Mouse (Mus musculus) A20 (cell line): ENCODE measurements around the gene Frk.
"Not testable (repeated sequence)": the region's sequence is repeated elsewhere in the genome, so short reads cannot be mapped to it uniquely, and the experiment has no call there.

Source experiments
- DNase-seq: peaks from one replicate; pipeline ENCODE4 v3.0.0-alpha.2; 2011; ENCODE audit warnings: low read depth, low spot score

Frk gene

DNA sequence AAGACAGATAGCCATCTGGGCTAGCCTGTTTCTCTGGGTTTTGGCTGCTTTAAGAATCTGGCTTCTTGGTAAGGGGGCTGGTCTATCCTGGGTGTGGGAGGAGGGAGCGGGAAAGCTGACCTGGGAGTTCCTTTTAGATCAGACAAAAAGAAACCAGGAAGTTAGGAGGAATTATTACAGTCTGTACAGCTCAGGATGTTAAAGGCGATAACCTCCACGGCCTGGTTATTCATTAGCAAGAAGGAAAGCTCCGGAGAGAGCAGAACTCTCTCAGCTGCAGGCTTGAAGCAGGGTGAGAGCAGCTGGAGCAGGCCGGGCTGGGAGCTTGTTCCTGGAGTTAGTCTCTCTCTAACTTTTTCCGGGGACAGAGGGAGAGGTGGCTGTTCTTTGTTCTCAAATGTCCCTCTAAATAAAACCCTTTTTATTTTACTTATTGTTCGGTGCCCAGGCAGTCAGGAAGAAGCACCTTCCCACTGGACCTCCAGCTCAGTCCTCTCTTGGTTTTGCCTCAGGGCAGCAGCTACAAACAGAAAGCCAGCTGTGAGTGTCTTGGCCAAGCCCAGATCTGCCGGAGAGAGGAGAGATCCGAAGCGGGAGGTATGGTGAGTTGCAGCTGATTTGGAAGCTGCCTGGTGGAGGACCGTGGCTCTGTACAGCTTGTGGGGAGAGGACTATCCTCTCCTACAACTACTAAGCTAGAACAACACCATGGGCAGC lies at the start of gene Frk:
Gene Frk, plus strand, starts transcription at position 103 of the 717 bp plus-strand sequence.
- DNase-seq: no peak

DNA sequence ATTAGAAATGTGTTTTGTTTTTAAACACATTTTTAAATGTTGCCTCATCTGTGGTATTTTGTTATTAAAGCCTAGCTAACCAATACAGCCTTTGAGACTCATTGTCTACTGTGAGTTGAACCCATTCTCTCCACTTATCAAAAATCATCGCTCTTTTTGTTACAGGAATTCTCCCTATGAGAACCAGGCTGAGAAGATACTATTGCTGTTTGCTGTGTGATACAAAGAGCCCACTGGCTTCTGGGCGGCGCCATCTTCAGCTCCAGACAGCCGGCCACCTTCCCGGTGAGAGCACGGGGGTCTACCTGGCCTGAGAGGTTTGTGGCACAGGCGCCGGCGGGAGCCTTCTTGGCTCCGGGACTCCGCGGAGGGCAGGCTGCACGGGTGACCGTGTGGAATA lies 49.0 kb upstream of the Frk start:
- DNase-seq: not testable (repeated sequence)

DNA sequence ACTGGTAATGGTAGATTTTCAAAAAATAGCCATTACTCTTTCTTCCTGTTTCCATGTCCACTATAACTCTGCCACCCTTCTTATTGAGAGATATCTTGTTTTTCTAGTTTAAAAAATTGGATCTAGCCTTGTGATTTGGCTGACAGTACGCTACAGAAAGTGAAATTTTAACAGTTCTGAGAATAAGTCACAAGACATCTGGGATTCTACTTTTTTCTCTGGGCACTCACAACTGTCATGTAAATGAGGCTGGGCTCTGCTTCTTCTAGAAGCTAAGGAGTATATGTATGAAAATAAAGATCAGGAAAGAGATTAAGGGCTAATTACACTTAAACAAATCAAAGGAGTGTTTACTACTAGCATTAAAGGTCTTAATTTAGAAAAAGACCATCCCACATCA lies 33.7 kb upstream of the Frk start:
- no peak for DNase-seq

DNA sequence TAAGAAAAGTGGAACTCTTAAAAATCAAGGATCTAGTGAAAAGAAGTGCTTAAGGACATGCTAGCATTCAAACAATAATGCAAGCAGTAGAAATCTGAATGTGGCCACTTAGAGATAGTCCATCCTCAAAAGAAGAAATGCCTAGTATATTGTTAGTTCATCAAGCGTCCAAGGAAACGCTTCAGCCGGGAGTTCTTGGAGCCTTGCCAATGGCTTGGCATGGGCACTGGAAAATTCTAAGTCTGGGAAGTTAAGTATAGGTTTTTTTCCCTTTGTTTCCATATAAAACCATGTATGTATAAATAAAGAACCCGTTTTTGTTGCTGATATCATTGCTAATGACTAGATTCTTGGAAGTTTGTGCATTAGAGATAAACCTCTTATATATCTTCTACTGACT lies 21.7 kb upstream of the Frk start:
- DNase-seq: no peak

DNA sequence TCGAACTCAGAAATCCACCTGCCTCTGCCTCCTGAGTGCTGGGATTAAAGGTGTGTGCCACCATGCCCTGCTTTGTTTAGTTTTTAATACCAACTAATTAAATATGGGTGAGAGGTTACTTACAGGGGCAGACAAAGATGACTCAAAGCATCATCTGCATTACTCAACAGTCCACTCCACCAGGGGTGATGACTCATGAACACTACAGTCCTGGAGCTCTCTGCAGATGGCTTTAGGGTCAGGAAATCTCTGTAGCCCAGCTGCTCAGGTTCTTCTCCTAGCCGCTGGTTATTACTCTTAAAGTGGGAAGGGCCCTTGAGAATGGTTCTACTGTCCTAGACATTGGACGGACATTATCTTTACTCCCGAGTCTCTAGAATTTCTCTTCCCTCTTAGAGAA lies 18.9 kb upstream of the Frk start:
- DNase-seq: no peak

DNA sequence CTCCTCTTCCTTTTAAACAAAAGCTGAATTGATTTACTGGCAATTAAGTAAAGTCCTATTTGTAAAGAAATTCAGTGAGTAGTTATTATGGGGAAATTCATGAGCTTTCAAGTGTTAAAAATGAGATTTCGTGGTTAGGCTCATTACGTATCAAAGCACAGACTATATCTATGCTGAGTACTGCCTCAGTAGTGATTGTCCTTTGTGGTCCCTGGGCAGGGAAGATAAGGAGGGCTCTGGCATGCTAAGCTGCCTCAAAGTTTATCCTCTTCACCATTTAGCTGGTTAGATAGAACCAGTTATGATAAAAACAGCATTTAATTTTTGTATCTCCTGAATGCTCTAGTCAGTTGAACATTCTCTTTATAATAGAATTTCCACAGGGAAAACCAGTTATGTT lies 14.2 kb upstream of the Frk start:
- DNase-seq: no peak

DNA sequence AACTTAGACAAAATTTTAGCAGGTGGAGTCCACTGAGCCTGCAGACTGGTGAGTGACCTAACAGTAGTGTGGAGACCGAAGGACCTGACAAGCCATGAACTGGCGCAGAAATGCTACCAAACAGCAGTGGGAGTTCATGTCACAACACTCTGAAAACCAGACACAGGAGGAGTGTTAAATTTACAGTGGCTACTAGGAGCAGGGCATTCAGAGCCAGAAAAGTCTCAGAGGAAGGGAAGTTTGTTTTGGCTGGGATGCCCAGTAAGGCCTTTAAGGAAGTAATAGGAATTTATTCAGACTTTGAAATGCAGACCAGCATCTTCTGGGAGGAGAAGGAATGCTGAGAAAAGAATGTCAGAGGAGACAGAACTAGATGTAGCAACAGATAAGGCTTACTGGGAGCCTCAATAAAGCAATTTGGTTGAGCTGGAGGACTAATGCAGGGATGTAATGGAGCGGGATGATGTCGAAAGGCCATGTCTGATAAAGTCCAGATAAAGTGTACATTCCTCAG lies 3.2 kb upstream of the Frk start:
- DNase-seq: no peak

DNA sequence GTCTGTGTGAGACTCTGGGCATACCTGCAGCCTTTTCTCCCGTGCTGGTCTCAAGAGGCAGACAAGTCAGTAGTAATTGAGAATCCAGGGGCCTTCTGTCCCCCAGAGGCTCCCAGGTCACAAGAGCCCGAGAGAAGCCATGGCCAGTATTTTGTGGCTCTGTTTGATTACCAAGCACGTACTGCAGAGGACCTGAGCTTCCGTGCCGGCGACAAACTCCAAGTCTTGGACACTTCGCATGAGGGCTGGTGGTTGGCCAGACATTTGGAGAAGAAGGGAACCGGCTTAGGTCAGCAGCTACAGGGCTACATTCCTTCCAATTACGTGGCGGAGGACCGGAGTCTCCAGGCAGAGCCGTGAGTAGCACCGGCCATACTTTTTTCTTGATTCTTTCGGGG lies 814 bp downstream of the Frk start:
- no peak for DNase-seq

DNA sequence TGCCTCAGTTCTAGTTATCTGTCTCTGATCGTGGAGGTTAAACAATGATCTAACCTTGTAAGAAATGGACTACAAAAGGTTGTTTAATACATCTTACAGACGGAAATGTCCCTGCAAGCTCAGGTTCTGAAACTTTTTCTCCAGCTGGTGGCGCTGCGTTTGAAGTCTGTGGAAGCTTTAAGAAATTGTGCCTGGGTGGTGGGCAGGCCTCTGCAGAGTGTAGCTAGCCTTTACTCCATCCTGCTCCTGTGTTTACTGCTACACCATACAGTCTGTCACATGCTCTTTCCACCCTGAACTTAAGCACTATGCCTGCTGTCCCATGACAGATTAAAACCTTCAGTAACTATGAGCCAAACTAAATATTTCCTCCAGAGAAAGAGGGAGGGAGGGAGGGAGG lies 1.9 kb downstream of the Frk start:
- no peak for DNase-seq

DNA sequence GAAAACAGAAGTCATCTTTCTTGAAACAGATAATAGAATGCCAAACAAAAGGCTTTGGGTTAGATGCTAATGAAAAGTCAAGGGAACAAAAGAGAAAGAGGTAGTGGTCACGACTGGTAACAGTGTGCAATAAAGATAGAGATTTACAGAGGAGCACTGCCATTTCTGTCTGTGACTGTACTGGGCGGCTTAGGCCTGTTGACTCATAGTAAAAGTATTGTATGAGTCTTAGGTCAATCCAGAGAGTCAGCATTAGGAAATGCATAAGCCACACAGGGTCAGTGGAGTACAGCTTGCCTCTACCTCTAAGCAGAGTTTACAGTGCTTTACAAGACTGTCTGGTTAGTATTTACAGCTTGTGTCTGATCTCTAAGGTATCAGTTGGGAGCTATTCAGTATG lies 24.6 kb downstream of the Frk start:
- DNase-seq: no peak

DNA sequence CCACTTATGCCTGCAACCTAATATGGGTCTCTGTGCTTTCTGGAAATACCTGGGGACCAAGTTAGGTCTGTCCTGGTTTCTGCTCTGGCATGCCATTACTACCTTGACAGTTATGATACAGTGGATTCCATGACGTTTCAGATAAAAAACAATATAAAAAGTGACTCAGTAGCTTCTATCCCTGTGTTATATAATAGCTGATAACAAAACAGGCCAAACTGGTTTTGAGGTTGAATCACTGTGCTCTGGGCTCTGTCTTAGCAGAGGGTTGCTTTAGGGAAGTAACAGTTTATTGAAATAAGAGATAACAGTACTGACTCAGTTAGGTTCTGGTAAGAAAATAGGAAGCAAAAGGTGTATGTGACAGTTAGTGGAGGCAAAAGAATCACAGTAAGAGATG lies 25.4 kb downstream of the Frk start:
- no peak for DNase-seq

DNA sequence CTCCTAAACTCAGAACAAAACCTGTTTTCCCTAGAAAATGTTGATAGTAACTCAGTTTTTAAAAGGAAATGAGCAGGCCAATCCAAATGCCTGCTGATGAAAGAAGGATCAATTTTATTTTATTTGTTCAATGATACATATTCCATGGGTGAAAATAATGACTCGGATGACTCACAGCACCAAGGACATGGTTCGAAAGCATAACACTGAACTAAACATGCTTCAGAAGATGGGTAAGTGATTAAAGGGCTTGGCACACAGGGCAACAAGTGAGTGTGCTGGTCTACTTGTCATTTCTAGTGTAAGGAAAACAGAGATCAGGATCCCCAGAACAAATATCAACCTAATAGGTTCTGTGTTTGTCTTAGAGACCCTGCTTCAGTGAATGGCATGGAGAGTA lies 26.1 kb downstream of the Frk start:
- no peak for DNase-seq

DNA sequence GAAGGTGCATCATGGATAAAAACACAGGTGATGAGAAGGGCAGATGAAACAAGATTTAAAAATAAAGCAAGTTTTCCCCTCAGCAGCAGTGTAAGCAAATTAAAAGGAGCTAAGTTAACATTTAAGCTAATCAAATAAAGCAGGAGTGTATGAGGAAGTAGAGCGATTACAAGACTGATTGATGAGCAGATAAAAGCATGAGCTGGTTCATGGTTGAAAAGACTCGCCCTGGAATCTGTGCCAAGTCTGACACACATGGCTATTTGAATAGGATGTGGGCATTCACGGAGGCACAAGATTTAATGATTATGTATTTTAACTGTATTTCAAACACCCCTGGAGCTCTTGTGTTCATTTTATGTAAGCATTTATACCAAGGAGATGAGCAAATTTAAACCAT lies 28.0 kb downstream of the Frk start:
- DNase-seq: no peak

DNA sequence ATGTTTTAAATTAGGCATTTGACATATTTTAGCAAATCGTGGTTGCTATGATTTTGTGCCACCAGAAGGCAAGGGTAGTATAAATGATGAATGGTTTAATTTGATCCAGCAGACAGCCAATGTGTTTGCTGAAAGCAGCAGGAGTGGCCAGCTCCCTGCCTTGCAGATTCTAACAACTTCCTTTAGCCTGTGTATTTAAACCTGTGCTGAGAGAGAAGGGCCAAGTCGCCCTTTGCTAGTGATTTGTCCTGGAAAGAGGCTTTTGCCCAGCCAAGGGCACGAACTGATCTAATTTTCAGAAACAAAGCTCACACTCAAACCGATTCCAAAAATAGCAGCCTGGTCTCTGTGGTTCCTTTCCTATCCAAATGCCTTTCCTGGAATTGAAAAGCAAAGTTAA lies 29.4 kb downstream of the Frk start:
- no peak for DNase-seq

DNA sequence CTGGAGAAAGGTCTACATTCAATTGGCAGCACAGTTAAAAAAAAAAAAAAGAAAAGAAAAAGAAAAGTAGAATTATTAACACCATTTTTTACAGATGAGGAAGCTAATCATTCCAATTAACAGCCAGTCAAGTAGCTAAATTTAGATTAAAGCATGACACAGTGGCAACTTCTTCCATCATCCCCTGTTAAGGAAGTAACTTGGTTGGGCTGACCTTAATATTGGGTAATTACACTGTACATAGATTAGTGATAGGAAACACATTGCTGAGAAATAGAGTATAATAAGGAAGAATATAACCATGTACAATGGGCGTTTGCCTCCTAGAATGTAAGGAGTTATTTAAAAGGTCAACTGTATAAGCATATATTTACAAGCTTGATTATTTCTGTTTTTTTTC lies 42.4 kb downstream of the Frk start:
- DNase-seq: no peak

DNA sequence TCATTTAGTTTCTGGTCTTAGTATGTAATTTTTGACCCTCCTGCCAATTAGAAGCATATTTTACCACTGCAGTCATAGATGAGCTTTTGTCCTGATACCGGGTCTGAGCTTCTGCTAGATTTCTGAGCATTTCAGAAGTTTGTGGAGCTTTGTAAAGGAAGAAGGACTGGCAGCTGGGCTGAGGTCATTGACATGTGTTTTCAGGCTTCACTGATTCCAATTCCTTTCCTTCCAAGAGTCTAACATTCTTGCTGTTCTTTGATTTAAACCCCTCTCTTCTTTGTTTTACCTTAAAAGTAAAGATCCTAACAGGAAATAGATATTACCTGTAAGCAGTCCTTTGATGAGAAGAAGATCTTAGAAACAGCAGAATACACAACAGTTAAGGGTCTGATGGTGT lies 48.6 kb downstream of the Frk start:
- DNase-seq: no peak

DNA sequence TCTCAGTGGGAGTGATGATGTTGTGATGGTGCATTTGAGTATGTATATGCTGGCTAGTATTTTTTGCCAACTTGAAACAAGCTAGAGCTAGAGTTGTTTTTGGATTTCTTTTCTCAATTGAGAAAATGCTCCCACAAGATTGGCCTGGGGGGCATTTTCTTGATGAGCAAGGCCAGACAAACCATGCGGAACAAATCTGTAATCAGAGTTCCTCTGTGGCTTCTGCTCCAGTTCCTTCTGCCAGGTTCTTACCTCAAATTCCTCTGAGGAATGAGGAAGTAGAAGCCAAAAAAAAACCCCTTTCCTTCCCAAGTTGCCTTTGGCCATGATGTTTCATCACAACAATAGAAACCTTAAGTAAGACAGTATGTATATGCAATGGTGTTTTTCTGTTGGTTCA lies 49.3 kb downstream of the Frk start:
- no peak for DNase-seq

DNA sequence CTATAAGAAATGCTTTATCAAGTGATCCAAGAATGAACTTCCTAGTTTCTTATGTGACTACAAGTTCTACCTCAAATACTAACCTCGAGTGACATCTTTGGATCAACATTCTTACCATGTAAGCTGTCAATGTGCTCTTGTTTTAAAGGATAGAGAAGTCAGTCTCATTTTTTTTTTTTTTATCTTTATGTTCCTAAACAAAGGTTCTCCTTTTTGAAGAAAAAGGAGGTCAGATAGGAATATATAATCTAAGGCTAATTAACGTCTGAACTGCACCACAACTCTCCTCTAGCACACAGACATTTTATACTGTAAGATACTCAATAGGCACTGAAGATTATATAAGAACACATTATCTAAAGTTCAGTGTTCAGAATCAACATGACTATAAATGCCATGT lies 57.5 kb downstream of the Frk start:
- DNase-seq: no peak

DNA sequence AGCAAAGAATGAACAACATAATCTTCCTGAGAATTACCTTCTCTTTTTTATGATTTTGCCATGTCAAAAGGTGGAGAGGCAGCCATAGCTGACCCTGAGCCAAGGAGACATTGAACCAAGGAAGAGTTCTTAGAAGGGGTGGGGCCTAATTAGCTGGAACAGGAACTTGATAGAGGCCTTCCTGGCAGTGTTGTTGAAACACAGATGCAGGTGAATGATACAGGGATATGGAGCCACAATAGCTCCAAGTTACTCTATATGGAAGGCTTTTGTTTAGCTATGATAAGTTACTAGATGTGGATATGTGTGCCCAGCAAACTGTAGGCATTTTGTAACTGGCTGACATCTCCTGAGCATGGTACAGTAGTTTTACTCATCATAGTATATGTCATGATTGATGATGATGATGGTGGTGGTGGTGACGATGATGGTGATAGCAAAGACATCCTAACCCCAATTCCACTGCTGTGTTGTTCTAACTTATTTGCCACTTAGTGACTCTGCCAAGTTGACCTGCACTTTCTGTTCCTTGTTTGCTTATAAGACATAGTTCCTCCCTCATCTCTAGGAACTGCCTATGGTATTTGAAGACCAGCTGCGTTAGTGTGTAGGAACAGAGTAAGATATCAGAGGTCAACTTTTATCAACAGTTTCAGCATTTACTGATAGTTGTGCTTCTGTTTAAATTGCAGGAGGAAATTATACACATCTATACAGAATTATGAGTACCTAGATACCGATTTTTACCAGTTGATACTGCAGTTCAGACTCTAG lies 58.7 kb downstream of the Frk start:
- DNase-seq: no peak

DNA sequence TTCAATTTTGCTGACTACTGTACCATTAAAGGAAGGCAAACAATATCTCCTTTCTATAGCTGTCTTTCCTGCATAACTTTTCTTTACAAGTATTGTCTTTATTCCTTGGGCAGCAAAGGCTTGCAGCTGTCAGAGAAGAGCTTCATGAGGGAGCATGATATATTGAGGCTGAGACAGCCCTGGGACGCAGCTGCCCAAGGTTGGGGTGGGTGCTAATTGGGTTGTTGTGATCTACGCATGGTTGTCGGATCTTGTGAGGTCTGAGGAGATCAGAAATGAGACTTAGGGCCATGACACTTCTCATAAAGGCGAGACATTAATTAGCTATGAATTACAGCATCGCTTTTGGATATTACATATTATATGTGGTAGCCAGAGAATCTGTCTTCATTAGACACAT lies 67.4 kb downstream of the Frk start:
- DNase-seq: no peak

DNA sequence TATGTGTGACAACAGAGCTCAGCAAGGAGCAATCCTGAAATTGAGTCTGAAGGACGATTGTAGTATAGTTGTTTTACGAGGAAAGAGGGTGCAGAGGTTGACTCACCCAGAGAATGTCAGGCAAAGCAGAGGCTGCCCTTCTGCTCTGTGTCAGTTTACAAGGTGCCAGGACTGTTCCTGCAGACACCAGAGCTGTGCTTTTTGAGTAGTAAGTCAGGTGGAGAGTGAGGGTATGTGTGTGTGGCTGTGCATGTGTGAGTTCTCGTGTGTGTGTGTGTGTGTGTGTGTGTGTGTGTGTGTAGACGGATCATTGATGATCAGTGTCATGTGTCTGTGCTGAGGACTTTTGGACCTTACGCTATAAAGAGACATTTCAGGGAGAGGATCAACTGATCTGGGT lies 68.4 kb downstream of the Frk start:
- no peak for DNase-seq

DNA sequence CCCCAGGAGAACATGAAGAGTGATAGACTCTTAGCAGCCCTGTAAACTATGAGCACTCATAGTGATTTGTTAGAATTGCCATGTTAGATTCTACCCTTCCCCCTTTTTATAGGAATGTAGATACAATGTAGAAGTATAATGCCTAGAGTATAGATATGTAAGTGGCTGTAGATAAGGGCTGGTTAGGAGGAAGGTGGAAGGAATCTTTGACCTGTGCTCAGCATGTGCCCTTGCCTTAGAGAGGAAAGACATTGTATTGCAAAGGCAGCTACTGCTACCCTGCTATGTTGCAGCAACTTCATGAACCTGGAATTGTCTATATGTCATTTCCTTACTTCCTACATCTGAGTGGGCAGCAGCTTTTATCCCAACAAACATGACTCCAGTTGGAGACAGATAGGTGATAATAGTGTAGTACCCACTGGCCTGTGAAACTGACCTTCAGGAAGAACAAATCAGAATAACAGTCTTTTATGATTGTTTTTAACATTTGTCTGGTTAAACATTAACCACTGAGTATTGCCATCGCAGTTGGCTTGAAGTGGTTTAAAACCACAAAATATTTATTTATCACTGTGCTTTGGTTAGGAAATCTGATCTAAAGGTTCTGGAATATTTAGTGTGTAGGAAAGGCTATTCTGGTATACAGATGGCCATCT lies 80.4 kb downstream of the Frk start:
- no peak for DNase-seq

DNA sequence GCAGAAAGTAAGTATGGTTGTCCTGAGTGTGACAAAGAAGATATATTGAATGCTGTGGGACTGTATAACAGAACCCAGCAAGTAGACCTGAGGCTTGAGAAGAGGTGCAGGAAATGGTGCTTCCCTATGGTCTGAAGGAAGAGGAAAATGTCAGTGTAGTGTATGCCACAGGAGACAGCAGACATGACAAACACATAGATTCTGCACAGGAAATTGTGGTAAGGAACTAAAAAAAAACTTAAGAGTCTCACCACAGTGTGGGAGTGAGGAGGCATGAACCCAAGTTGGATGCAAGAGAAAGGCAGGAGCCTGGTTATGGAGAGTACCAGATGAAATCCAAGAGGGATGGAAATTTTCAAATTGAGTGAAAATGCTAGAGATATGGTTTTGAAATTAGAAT lies 132.3 kb downstream of the Frk start:
- DNase-seq: no peak
